Mouse (Mus musculus) adrenal gland, adult 2 months (tissue): Measurements from ENCODE around the gene Arhgdib. TPM values are rescaled to one million over a fixed set of nuclear protein-coding genes. Genes with fewer than 3 reads are reported as not detected.

ENCODE experiments used
- DNase-seq: peaks from one replicate; pipeline ENCODE4 v3.0.0; 2021
- polyA plus RNA-seq: library from polyadenylated mRNA; depleted of rRNA; stranded (reverse); fragments of >200 nt; gene quantifications from 2 replicates; pipeline ENCODE4 v1.2.3, GENCODE M21; 2012
- total RNA-seq, 2 experiments: library from RNA; stranded (reverse); gene quantifications; 2 replicates each; pipeline ENCODE4 v1.2.3; 2021

The Arhgdib gene
- total and polyA plus RNA-seq, 3 experiments: 12.1 to 32.7 (median 24.7) TPM

DNA sequence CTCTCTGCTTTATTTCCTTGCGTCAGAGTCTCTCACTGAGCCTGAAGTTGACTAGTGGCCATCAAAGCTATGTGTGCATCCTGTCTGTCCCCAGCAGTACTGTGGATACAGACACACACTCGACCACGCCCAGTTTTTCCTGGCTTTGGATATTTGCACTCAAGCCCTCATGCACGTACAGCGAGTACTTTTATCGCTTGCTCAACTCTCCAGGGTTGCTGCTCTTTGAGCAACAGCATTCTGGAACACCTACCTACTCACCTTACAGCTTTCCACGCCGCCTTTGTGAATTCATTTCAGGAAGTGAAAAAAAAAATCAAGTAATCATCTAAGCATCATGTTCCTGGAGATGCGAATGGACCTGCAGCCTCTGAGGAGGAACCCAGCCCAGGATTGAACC lies 11.2 kb upstream of the Arhgdib start:
- DNase-seq: no peak

DNA sequence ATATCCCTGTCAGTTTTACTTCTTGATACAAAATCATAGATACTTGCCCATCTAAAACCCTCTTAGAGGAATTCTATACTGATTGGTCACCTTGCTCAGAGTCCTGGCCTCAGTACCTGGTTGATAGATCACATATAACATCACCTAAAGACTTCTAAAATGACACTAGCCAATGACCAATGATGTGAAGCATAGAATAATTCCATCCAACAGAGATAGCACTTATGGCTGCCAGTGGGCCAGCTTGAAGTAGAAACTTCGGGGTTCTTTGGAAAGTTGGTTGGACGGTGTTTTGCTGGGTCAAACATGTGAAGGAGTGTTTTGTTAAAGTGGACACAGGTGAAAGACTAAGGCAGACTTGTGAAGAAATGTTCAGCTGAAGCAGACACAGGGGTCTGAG lies 8.5 kb upstream of the Arhgdib start:
- no peak for DNase-seq

DNA sequence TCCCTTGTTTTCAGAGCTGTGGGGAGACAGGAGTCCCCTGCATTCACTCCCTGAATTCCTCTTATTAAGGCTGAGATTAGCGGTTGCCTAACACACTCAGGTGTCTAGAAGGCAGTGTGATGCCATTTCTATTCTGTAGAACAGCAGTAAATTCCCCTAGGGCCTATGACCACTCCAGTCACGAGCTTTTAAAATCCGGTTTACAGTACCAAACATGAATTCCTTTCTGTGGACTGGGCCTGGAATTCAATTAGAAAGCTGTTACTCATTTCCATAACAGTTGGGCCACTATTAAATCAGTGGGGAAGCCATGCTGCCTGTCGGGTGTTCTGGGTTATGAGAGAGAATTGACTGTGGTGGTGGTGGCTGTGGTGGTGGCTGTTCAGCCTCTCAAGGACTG lies 6.0 kb upstream of the Arhgdib start:
- no peak for DNase-seq

DNA sequence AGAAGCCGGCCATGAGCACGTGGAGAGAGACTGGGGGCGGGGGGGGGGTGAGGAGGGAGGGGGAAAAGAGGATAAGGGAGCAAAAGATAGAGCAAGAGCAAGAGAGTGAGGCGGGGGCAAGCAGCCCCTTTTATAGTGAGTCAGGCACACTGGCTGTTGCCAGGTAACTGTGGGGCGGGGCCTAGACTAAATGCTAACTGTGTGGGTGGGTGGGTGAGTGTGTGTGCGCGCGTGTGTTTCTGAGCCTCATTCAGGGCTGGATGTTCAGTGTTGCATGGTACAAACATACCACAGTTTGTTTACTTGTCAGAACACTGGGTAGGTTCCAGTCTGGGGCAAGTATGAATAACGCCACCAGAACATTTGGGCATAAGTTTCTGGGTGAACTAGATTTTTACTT lies 5.2 kb upstream of the Arhgdib start:
- no peak for DNase-seq

DNA sequence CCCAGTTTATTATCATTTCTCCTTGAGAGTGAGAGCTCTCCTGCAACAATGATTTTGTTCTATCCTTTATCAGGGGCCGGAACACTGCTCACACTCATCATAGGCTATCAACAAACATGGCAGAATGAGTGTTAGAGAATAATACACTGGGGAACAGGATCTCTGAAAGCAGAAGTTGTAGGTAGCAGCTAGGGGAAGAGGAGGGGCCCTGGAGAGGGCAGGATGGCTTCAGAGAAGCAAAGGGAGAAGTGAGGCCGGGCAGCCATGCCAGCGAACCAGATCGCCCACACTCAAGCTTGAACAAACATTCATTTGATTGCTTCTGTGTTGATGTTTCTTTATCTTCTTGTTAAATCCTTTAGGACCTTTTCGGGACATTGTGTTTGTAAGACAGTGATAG lies 4.5 kb upstream of the Arhgdib start:
- DNase-seq: no peak

DNA sequence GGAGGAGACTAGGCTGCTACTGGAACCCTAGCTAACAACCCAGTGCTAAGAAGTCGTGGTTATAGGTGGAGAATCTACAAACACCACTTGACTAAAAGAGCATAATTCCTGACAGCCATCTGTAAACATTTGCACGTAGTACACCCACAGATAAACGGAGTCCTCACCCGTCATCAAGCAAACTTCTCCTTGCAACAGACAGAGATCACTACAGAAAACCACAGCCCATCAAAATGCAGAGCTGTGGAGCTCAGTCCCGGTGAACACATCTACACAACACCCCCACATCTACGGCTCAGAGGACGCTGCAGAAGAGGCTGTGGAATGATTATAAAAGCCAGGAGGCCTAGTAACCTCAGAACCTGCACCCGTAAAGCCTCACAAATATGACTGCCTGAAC lies 2.8 kb upstream of the Arhgdib start:
- DNase-seq: no peak

DNA sequence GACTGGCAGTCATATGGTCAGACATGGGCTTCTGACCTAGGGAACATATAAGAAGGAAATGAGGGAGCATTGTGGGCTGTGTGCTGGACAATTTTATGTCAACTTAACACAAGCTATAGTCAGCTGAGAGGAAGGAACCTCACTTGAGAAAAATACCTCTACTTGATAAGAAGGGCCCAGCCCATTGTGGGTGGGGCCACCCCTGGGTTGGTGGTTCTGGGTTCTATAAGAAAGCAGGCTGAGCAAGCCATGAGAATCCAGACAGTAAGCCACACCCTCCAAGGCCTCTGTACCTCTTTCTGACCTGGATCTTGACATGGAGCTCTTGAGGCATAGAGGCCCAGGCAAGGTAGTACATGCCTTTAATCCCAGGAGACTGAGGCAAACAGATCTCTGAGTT lies 1.7 kb upstream of the Arhgdib start:
- DNase-seq: no peak

DNA sequence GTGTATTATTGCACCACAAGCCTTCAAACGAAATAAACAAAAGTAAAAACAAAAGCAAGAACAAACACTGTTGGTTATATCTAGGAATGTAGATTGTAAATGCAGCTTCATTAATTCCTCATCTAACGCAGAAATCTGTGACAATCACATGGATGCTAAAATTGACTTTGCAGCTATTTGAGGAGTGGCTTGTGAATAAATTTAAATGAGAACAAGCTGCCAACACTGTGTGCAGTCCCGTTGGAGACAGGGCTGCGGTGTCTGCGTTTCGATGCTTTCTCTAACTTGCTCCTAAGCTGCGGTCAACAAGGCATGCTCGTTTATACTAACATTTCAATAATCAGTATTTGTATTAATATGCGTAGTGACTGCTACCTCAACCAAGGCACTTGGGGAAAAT lies 581 bp upstream of the Arhgdib start:
- no peak for DNase-seq

DNA sequence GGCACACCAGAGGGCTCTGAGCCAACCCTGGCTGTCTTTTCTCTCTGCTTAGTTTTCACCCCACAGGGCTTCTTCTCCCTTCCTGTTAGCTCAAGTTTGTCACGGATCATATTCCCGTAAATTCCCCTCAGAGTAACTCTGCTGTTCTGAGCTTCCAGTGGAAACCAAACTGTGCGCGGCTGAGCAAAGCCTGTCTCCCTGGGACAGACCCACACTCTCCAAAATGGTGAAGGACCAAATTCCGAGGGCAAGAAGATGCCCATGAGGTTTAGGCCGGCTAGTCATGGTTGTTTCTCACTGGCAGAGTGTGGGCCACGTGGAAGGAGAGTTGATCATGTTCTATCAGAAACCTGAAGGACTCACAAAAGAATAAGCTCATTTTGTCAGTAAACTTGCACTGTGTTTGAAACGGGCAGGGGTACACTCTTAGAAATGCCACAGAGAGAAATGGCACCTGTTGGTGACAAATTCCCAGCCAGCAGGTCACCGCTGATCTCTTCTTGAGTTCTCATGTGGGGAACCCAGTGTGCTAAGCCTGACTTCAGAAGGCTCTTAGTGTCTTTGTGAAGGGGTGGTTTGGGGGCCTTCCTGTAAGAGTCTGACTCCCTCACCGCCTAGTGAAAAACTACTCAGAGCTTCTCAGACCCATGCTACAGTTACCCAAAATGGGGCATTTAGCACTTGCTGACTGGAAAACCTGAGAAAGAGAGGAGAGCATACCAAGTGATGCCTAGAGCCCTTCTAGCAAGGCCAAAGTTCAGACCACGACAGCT lies 1.3 kb downstream of the Arhgdib start:
- no peak for DNase-seq

DNA sequence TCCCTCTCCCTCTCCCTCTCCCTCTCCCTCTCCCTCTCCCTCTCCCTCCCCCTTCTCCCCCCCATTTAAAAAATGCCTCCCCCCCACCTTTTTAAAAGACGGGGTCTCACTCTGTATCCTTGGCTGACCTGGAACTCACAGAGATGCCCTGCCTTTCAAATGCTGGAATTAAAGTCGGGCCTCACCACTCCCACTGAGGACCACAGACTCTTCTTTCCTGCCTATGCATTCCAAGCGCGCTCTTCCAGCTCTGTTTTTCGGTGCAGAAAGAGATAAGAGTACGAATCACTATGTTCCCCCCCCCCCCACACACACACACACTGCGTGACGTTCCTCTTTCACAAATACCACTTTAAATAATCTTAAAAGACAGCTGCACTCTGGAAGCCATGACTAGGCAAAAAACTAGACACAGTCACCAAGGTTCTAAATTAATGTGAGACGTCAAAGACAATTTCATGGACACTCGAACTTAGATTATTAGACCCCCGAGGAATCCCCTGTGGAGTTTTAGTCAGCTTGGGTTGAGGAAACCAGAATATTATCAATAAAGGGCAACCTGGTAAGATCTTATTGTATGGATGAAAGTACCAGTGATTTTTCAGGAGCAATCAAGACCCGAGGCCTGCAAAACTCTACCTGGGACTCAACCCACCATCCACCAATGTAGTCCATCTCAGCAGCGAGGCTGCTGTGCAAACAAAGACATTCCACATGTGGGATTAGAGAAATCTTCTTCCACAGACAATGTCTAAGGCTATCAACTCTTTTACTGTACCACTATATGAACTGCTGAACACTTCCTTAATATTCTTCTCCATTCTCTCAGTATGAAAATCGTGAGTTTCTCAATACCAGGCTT lies 2.1 kb downstream of the Arhgdib start:
- DNase-seq: no peak

DNA sequence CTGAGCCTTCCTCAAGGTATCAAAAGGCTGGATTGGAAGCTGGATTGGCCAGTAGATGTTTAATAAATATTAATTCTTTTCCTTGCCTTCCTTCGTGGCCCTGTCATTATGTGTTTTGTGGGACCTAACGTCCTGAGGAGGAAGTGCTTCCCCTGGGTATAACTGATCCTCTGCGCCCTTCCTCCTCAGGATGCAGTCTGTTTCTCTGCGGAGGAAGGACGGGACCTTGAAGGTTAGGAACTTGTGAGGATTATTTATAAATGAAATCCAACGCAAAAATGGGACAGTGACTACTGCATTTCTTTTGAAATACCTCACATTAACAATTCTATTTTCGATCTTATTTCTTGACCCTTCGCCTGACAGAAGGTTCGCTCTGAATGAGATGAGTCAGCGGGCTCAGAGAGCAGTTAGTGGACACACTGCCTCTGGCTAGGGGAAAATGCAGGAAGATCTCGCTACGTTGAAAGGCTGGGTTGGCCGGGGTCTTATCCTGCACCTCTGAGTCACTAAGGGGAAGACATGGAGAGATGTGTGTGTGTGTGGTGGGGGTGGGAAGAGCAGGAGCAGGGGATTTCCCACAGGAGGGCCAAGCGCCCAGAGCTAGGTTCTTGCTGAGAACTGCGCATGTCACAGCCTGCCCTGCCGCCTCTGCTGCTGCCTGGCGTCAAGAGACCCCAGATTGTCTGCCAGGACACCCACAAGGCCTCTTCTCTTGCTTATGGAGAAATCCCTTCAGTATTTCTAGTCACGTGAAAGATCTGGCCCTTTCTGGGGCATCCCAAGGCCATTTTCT lies 3.2 kb downstream of the Arhgdib start:
- peak; percentile 39 for DNase-seq

DNA sequence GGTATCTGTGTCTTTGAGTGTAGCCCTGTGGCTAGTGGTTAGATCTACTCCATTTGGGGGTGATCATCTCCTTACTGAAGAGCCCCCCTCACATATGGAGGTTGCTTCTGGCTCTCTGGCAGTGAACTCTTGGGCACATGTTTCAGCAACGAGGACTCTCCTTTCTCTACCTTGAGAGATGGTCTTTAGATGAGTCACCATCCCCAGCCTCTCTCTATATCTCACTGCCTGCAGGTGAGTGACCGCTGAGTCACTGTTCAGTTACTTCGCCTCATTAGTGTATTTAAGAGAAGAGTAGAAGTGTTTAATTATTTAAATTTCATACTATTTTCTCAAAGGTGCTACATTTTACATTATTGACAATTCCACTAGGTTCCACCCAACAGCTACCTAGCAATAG lies 4.6 kb downstream of the Arhgdib start:
- no peak for DNase-seq

DNA sequence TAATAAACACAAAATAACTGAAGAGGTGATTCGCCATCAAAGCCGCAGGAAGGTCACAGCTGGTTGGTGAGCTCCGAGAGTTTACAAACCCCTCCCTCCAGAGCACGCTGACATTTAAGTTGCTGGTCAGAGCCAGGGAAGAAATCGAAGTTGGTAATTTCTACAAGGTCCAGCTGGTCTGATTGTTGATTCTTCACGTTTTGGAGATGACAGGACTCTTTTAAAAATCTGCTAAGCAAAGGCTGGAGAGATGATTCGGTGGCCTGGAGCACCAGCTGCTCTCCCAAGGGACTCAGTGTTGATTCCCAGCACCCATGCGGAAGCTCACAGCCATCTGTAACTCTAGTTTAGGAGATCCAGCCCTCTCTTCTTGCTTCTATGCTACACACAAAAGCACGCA lies 5.3 kb downstream of the Arhgdib start:
- DNase-seq: no peak

DNA sequence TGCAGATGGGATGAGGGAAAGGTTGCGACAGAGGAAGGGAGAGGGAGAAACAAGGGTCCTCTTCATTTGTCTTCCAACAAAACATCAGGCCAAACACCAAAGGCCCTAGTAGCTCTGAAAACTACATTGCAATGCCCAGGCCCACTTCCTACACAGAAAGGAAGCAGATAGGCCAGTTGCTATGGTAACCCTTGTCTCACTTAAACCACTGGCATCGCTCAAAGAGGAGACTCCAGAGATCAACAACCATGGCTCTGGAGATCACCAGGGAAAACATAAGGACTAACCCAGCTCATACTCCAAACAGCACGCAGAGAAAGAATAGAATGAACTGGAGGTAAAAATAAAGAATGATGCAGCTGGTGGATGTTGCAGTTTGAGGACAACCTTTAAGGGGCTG lies 6.5 kb downstream of the Arhgdib start:
- no peak for DNase-seq

DNA sequence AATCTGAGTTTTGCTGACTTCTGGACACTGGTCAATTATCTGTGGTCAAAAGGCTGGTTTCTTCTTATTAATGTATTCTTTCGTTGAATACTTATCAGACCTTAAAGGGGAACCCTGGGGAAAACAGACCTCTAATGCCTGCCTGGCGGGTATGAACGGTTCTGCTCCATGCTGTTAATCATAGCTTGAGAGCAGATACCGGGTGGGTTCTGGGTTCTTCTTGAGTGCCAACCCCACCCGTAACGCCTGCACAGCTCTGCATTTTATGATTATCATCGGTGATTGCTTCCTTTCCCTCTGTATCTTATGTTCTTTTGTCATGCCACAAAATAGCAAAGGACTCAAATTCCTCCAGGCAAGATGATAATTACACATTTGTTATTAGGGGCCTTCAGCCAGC lies 7.6 kb downstream of the Arhgdib start:
- DNase-seq: no peak

DNA sequence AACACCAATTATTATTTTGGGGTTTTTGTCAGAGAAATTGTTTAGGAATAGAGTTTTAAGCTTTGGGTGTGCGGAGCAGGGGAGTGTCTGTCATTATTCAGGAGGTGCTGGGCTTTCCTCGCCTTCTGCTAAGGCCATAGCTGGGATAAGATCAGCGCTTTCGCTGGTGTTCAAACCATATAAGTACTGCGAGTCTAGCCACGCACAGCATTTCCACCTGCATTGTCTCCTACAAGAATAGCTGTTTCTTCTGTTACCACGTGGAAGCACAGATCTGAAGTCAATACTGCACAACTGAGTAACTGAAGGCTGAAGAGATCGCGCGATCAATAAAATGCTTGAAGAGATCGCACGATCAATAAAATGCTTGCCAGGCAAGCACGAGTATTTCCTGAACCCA lies 10.5 kb downstream of the Arhgdib start:
- DNase-seq: no peak

DNA sequence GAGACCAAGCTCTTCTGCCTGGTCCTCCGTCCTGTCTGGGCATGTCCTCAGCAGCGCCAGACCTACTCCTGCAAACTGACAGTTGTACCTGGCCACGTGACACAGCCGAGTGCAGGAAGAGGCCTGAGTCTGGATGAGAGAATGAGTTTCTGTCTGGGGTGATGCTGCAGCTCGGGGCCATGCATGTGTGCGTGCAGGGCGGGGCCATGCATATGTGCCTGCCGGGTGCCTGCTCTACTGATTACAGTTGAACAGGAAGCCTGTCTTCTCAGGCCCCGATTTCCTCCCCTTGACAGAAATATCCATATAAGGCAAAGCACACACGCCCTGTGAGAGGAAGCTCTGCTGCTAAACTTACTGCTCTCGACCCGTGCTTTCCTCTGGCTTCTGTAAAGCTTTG lies 11.0 kb downstream of the Arhgdib start:
- peak; percentile 45 for DNase-seq

DNA sequence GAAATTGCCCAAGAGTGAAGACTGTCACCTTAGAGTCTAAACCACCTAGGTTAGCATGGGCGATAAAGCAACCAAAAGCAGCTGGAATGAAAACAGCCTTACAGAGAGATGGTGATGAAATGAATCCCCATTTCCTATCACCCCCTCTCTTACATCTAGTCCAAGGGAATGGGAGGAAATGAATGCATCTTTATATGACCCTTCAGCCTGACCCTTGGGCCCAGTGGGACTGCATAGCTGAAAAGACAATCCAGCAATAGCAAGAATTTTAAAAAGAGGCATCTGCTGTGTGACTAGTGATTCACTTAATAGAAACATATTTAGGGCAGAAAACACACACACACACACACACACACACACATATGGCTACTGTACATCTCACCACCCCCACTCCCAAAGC lies 14.1 kb downstream of the Arhgdib start:
- DNase-seq: no peak

DNA sequence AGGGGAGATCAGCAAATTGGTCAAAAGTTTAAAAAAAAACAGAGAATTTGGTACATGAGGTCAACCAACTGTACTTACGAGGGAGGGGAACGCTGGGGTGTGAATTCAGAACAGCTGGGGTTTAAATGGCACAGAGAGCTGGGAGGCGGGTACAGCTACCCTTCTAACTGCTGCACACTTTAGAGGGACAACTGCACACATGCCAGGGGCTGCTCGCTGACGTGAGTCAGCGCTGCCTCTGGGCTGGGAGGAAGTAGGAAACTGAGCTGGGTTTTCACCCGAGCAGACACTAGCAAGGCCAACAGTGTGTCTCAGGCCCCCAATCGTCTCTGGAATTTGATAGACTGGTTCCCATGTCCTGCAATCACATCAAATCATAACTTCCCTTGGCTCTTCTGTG lies 16.6 kb downstream of the Arhgdib start:
- DNase-seq: no peak

DNA sequence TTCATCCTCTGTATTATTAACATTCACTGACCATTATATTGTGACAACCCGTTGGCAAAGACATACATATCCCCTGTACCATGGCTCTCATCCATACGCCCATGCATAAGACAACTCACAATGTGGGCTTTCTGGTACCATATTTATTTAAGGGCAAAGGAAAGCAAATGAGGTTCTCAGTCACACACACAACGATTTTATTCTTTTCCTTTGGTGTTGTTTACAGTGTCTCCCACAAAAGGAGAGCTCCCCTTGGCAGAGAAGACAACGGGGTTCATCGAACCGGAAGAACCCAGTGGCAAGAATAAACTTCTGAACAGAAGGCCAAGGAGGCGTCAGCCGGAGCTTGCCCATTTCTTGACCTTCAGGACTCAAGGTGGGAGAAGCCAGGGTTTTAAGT lies 18.2 kb downstream of the Arhgdib start, which contains the start of gene Pde6h:
Gene Pde6h, plus strand, starts transcription at position 301 of the 400 bp plus-strand sequence.
- DNase-seq: no peak

DNA sequence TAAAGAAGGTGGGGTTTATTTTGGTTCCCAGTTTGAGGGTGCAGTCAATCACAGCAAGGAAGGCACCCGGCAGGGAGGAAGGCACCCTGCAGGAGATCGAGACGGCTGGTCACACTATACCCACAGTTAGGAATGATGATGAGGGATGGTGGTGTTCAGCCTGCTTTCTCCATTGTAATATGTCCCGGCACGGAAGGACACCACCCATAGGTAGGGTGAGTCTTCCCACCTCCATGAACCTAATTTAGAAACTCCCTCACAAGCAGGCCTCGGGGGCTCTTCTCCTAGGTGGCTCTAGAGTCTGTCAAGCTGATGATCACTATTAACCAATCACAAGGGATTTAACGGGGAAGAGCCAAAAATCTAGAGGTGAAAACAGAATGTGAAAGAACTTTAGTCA lies 18.8 kb downstream of the Arhgdib start:
- DNase-seq: no peak

DNA sequence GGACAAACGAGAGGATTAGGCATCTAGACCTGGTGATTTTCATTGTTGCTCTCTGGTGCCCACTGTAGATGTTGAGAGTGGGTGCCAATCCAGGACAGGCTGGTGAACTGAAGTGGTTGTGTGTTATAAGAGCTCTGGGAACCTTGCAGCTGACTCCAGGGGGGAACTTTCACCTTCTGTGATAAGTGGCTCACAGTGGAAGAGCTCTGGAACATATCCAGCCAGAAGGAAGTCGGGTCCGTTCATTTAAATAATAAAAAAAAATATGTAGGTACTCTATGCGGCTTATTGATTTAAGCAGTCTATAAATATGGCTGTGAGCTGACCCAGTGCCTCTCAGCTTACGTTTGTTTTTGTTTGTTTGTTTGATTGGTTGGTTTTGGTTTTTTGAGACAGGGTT lies 19.6 kb downstream of the Arhgdib start, which contains the start of gene Erp27:
Gene Erp27, minus strand, starts transcription at position 101 of the 400 bp plus-strand sequence.
- DNase-seq: no peak

DNA sequence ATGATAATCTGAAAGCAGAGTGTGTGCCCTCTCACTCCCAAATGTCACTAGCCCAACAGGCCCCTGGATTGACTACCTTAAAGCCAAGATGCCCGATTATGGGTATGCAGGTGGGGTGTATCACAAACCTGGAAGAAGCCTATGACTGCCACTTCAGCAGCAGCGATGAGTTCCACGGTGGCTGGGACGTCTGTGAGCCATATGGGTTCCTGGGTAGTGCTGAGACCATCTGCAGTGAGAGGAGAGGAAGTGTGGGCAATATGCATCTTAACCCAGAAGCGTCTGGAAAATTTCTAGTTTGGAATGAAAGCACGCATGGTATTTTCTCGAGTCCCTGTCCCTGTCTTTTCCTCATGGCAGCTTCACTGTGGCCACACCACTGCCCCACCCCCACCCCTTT lies 20.1 kb downstream of the Arhgdib start:
- no peak for DNase-seq
